Mouse (Mus musculus): ENCODE data around the gene Plekha6. TPM values are rescaled to one million over a fixed set of nuclear protein-coding genes. Genes with fewer than 3 reads are reported as not detected.

The Plekha6 gene
- polyA plus RNA-seq (2015; fragmentation: Nextera tagmentation; extraction: Ambion mirVana): 21.4 and 23.4 TPM in 2 replicates

DNA sequence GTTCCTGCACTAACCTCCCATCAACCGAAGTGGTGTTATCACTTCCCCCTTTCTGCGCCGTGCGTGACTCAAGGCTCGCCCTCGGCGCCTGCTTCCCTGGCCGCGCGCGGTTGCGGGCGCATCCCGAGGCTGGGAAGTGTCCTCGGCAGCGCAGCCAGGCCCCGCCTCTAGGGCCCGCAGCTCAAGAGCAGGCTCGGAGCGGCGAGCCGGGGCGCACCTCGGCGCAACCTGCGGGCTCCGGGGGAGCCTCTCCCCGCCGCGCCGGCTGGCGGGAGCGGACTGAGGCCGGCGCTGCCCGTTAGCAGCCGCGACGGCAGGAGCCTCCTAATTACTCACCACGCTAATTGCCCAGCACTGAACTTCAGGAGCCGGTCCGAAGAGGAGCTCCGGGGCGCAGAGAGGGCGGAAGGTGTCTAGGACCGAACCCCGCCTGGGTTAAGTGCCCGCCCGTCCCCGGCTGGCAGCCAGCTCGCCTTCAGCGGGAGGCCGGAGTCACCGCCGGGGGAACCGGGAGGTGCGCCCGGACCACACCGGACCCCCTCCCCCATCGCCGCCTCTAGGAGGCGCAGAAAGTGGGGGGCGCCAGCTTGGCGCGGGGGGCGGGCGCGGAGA is at the start of gene Plekha6:
TSS of gene Plekha6 (plus strand) at position 391 of the 612 bp plus-strand sequence.
- H3K4me2 ChIP-seq: peak within 1 kb of the TSS; percentile 99
- no peaks in the 10 kb centered on the region for H3K36me3 ChIP-seq (replicated peaks)
- peak within 1 kb of the TSS; percentile 56 for H3K4me3 ChIP-seq
- H3K27me3 ChIP-seq (replicated peaks): peaks cover 22% of the 10 kb centered on the region
- under 1% methylated on average over 62 of the region's 68 CpGs for WGBS
- ATAC-seq (replicated peaks): peak; percentile 58
- no peaks in the 10 kb centered on the region for H3K9me3 ChIP-seq
- peak within 1 kb of the TSS; percentile 53 for H3K9ac ChIP-seq
- no peak within 1 kb of the TSS for H3K27ac ChIP-seq
- H3K4me1 ChIP-seq: peaks cover 23% of the 10 kb centered on the region

DNA sequence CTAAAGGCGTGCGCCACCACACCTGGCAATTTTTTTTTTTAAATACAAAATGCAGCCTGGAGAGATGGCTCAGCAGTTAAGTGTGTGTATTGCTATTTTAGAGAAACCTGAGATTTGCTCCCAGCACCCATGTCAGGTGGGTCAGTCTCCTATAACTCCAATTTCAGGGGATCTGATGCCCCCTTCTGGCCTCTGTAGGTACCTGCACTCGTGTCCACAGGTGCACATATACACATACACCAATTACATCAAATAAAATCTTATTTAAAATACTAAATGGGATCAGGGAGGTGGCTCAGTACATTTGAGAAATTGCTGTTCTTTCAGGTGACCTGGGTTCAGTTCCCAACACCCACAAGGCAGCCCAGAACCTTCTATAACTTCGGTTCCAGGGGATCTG is 47.9 kb upstream of the Plekha6 start:
- H3K36me3 ChIP-seq (replicated peaks): no peaks in the 10 kb centered on the region
- no peak for ATAC-seq (replicated peaks)
- 93% methylated on average over 4 of the region's 4 CpGs for WGBS
- no peak overlapping the region for H3K9ac ChIP-seq
- no peaks in the 10 kb centered on the region for H3K4me1 ChIP-seq
- no peaks in the 10 kb centered on the region for H3K9me3 ChIP-seq
- H3K4me3 ChIP-seq: no peak overlapping the region
- no peak overlapping the region for H3K27ac ChIP-seq
- no peak overlapping the region for H3K4me2 ChIP-seq
- H3K27me3 ChIP-seq (replicated peaks): no peaks in the 10 kb centered on the region

DNA sequence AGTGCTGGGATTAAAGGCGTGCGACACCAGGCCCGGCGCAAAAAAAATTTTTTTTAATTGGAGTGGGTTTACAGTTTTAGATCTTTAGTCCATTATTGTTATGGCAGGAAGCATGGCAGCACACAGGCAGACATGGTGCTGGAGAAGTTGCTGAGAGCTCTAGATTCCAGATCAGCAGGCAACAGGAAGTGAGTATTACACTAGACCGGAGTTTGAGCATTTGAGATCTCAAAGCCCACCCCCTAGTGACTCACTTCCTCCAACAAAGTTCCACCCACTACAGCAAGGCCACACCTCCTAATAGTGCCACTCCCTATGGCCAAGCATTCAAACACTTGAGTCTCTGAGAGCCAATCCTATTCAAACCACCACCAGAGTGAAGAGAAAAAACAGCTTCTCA is 45.9 kb upstream of the Plekha6 start:
- Histone ChIP-seq H3K4me3 (no peak overlapping the region), H3K9me3 (no peaks in the 10 kb centered on the region), H3K9ac (no peak overlapping the region), H3K4me2 (no peak overlapping the region), H3K4me1 (no peaks in the 10 kb centered on the region), H3K27me3 (replicated peaks) (no peaks in the 10 kb centered on the region), H3K27ac (no peak overlapping the region), H3K36me3 (replicated peaks) (no peaks in the 10 kb centered on the region)
- no peak for ATAC-seq (replicated peaks)
- 95% methylated on average over 5 of the region's 5 CpGs for WGBS

DNA sequence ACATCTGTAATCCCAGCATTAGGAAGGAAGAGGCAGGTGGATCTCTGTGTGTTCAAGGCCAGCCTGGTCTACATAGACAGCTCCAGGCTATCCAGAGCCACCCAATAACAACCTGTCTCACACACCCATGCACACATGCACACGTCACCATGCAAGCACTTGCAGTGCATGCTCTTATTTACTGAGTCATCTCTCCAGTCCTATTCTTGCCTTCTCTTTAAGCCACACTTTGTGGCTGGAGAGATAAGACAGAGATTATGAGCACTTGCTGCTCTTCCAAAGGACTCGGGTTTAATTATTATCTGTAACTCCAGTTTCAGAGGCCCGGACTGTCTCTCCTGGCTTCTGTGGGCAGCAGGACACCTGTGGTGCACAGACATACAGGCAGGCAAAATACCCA is 45.2 kb upstream of the Plekha6 start:
- WGBS: 85% methylated on average over 3 of the region's 3 CpGs
- no peak overlapping the region for H3K4me3 ChIP-seq
- no peaks in the 10 kb centered on the region for H3K9me3 ChIP-seq
- ATAC-seq (replicated peaks): no peak
- no peak overlapping the region for H3K27ac ChIP-seq
- H3K4me1 ChIP-seq: no peaks in the 10 kb centered on the region
- no peak overlapping the region for H3K9ac ChIP-seq
- no peaks in the 10 kb centered on the region for H3K27me3 ChIP-seq (replicated peaks)
- no peak overlapping the region for H3K4me2 ChIP-seq
- no peaks in the 10 kb centered on the region for H3K36me3 ChIP-seq (replicated peaks)

DNA sequence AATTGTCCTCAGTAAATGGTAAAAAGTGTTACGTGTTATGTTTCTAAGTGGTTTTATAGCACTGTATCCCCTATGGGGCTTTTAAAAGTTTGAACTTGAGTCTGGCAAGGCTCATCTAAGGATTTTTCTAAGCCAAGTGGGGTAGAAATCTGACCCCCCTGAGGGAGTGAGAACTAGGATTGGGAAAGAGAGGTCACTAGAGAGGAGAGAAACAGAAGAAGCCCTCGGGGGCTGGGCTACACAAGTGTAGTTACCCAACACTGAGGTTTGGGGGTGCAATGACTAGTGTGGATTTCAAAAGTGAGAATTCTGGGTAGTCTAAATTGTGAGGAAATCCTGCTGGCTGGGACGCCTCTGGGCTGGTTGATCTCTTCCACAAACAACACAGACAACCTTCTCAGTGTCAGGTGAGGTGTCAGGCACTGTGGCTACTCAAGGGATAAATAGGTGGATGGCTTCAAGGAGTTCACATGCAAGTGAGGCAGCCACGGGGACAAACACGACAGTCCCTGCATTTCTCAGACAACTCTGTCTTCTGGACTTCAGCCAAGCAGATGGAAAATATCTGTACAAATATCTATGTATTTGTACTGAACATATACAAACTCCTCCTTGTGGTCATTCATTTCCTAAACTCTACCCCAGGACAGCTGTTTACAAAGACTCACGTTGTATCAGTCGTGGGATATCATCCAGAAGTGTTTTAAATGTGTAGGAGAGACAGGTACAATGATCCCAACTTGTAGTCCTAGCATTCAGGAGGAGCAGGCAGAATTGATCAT is 43.9 kb upstream of the Plekha6 start:
- 73% methylated on average over 7 of the region's 7 CpGs for WGBS
- Histone ChIP-seq H3K36me3 (replicated peaks) (no peaks in the 10 kb centered on the region), H3K27ac (no peak overlapping the region), H3K4me2 (no peak overlapping the region), H3K27me3 (replicated peaks) (no peaks in the 10 kb centered on the region), H3K4me3 (no peak overlapping the region), H3K4me1 (no peaks in the 10 kb centered on the region), H3K9ac (no peak overlapping the region), H3K9me3 (no peaks in the 10 kb centered on the region)
- no peak for ATAC-seq (replicated peaks)

DNA sequence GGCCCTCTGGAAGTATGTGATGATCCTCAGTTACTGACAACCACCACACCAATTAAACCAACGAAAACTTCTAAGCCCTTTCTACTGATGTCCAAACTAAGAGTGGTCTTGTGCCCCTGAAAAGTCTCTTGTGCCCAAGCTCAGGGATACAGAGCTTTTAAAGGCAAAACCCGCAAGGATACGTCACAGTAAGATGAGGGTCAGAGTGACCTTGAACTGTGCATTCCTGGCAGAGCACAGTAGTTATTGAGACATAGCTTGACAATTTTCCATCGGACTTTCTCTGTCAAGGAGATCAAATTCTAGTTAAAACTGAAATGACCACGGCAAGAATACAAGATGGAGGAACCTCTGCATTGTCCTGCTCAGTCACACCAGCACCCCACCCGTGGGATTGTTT is 42.8 kb upstream of the Plekha6 start:
- no peaks in the 10 kb centered on the region for H3K36me3 ChIP-seq (replicated peaks)
- WGBS: 68% methylated on average over 6 of the region's 6 CpGs

DNA sequence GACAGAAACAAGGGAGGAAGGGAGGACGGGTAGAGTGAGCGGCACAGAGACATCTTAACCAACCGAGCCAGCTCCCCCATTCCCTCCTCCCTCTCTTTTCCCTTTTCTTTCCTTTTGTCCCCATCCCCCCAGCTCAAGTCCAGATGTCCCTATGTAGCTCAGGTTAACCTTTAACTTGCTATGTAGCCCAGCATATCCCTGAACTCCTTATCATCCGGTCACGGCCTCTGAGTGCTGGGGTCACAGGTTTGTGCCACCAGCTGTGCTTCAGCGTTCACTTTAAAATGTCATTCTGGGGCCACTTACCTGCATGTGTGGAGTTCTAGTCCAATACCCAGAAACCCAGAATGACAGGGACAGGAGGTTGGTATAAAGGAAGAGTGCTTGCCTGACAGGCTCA is 39.9 kb upstream of the Plekha6 start:
- no peak overlapping the region for H3K27ac ChIP-seq
- ATAC-seq (replicated peaks): no peak
- H3K4me1 ChIP-seq: no peaks in the 10 kb centered on the region
- no peaks in the 10 kb centered on the region for H3K27me3 ChIP-seq (replicated peaks)
- no peak overlapping the region for H3K9ac ChIP-seq
- no peaks in the 10 kb centered on the region for H3K9me3 ChIP-seq
- 87% methylated on average over 6 of the region's 6 CpGs for WGBS
- no peak overlapping the region for H3K4me2 ChIP-seq
- H3K4me3 ChIP-seq: no peak overlapping the region
- no peaks in the 10 kb centered on the region for H3K36me3 ChIP-seq (replicated peaks)

More for the DNA sequence above, 42.8 kb upstream of the Plekha6 start:
- no peak for ATAC-seq (replicated peaks)
- H3K9ac ChIP-seq: no peak overlapping the region
- no peak overlapping the region for H3K4me2 ChIP-seq
- H3K27ac ChIP-seq: no peak overlapping the region
- H3K9me3 ChIP-seq: no peaks in the 10 kb centered on the region
- H3K4me3 ChIP-seq: no peak overlapping the region
- no peaks in the 10 kb centered on the region for H3K4me1 ChIP-seq
- H3K27me3 ChIP-seq (replicated peaks): no peaks in the 10 kb centered on the region

DNA sequence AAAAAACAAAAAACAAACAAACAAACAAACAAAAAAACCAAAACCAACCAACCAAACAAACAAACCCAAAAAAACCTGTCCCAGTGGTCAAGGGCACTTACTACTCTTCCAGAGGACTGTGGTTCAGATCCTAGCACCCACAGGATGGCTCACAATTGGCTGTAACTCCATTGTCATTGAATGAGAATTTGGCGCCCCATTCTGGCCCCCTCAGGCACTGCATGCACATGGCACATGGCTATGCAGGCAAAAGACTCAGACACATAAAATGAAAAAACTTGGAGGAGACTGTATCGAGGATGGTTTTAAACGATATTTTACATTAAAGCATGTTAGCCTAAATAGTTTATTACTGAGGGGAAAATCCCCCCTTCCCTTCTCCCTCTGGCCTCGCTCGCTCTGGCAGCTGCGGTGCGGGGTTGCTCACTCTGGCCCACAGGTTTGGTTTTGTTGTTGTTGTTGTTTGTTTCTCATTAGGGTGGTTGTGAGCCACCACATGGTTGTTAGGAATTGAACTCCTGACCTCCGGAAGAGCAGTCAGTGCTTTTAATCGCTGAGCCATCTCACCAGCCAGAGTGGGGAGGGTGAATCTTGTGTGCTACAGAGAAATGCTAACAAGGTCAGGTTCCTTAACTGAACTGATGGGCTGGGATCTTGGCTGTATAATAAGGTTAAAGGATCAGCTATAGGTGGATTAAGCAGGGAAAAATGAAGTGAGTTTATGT is 38.2 kb upstream of the Plekha6 start:
- Histone ChIP-seq H3K4me2 (no peak overlapping the region), H3K27me3 (replicated peaks) (no peaks in the 10 kb centered on the region), H3K9me3 (no peaks in the 10 kb centered on the region), H3K27ac (no peak overlapping the region), H3K4me3 (no peak overlapping the region), H3K9ac (no peak overlapping the region), H3K36me3 (replicated peaks) (no peaks in the 10 kb centered on the region), H3K4me1 (peaks cover 4% of the 10 kb centered on the region)
- ATAC-seq (replicated peaks): no peak
- WGBS: 93% methylated on average over 9 of the region's 9 CpGs

DNA sequence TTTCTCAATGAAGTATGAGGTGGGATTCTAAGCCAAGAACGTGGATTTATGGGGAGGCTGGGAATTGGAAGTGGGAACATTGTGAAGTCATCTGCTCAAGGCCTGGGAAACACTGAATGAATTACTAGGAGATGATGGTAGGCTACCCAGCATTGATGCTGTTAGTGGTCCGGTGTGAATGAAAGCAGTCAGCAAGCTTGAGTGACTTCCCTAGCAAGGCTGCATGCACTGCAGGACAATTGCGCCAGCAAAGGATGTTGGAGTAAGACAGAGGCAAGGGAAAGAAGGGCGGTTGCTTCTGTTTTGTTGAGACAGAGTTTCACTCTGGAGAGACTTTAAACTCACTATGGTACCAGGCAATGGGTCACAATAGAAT is 37.7 kb upstream of the Plekha6 start:
- Histone ChIP-seq H3K27me3 (replicated peaks) (no peaks in the 10 kb centered on the region), H3K36me3 (replicated peaks) (no peaks in the 10 kb centered on the region), H3K27ac (no peak overlapping the region), H3K9ac (no peak overlapping the region), H3K4me3 (no peak overlapping the region), H3K9me3 (no peaks in the 10 kb centered on the region), H3K4me1 (peaks cover 4% of the 10 kb centered on the region), H3K4me2 (no peak overlapping the region)
- WGBS: 46% methylated on average over 4 of the region's 4 CpGs
- no peak for ATAC-seq (replicated peaks)

DNA sequence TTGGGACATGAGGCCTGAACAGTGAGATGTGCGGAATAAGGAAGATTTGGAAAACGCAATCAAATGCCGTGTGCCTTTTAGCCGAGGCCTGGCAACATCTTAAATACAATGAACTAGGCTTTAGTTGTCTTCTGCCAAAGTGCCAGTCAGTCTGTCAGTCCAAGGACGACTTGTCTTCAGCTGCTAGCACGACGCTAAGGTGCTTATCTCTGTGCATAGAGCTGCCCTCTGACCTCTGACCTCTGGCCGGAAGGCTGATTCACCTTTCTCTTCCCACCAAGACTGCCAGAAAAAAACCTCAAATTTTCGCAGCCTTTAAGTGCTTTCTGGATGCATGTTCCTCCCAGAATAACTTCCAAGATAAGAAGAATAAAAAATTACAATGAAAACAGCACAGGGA is 36.7 kb upstream of the Plekha6 start:
- Histone ChIP-seq H3K27ac (no peak overlapping the region), H3K9me3 (no peaks in the 10 kb centered on the region), H3K4me2 (no peak overlapping the region), H3K4me1 (peaks cover 7% of the 10 kb centered on the region), H3K27me3 (replicated peaks) (no peaks in the 10 kb centered on the region), H3K36me3 (replicated peaks) (no peaks in the 10 kb centered on the region), H3K9ac (no peak overlapping the region), H3K4me3 (no peak overlapping the region)
- WGBS: 52% methylated on average over 9 of the region's 9 CpGs
- no peak for ATAC-seq (replicated peaks)

DNA sequence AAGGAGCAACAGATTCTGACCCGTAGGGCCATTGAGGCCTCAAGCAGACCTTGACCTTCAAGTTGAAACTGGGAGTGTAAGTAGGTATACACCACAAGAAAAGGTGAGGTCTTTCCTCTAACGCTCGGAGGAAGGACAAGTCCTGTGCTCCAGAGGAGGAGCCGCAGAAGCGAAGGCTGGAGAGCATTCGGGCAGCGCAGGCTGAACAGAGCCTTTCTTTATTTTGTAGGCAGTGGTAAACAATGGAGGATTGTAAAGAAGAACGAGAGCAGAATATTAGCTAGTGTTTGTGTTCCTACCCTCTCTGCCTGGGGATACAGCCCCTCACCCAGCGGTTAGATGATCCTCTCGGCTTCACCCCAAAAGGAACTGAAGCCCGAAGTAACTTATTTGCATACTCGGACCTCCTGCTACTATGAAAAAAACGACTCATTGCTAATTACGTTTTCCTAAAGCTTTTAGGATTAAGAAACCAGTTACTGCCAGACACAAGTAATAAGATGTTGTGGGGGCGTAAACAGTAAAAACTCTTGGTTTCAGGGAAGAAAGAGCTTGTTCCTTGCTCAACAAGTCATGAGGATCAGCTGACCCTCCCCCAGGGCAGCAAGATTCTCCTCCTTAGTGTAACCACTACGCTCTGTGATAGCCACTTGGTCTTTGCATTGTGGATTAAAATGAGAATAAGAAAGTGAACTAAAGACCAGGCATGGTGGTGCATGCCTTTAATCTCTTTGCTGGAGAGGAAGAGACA is 34.4 kb upstream of the Plekha6 start:
- Histone ChIP-seq H3K9me3 (no peaks in the 10 kb centered on the region), H3K9ac (no peak overlapping the region; the same call in 1 of the 2 replicates), H3K27me3 (replicated peaks) (no peaks in the 10 kb centered on the region), H3K4me1 (peaks cover 30% of the 10 kb centered on the region), H3K4me2 (no peak overlapping the region), H3K27ac (peak overlapping the region; percentile 4; the same call in 1 of the 2 replicates), H3K36me3 (replicated peaks) (no peaks in the 10 kb centered on the region), H3K4me3 (no peak overlapping the region)
- WGBS: 11% methylated on average over 16 of the region's 16 CpGs
- no peak for ATAC-seq (replicated peaks)
